Mouse (Mus musculus): Measurements from ENCODE around the gene Cel. TPM values are rescaled to one million over a fixed set of nuclear protein-coding genes. Genes with fewer than 3 reads are reported as not detected.

The Cel gene
- total and polyA plus RNA-seq, 3 experiments: not detected

GRCm38 (mm10) chr2:28576815-28577214 is 13.6 kb upstream of the Cel start:
- Histone ChIP-seq H3K36me3 (ENCODE audit: control insufficient read depth in 1 of 2, insufficient read depth in 2 of 2, low read length in 2 of 2) (peaks cover 1 to 5% of the 10 kb centered on the region in 2 experiments; a peak in 3 of 4 replicates), H3K27ac (ENCODE audit: control insufficient read depth, low read depth, low read length) (no peak overlapping the region), H3K9me3 (replicated peaks; ENCODE audit: insufficient read depth, low read length) (no peaks in the 10 kb centered on the region), H3K4me1 (ENCODE audit: control insufficient read depth in 1 of 2, insufficient read depth in 2 of 2, low read length in 2 of 2) (no peaks in the 10 kb centered on the region), H3K9ac (ENCODE audit: control insufficient read depth, low read depth, low read length, poor library complexity, severe bottlenecking) (no peak overlapping the region), H3K79me2 (ENCODE audit: control insufficient read depth, insufficient read depth, low read length, poor library complexity) (peaks cover 2% of the 10 kb centered on the region; the same call in 1 of the 2 replicates), H3K27me3 (ENCODE audit: control insufficient read depth in 1 of 2, insufficient read depth in 2 of 2, low read length in 2 of 2) (no peaks in the 10 kb centered on the region), H3K4me3 (ENCODE audit: control insufficient read depth in 1 of 2, insufficient read depth in 1 of 2, low read depth in 2 of 2, low read length in 2 of 2) (no peak overlapping the region)
- TF ChIP-seq HCFC1 (IDR thresholded peaks at IDR 0.05; ENCODE audit: low read depth, low read length) (no peak), MAZ (IDR thresholded peaks at IDR 0.05; ENCODE audit: low read depth, low read length) (no peak), MXI1 (IDR thresholded peaks at IDR 0.05; ENCODE audit: low read depth, low read length) (no peak), GATA1 (IDR thresholded peaks at IDR 0.05; ENCODE audit: low read depth, low read length) (no peak), MAFK (IDR thresholded peaks at IDR 0.05; ENCODE audit: borderline replicate concordance, low read depth, low read length) (no peak), RAD21 (IDR thresholded peaks at IDR 0.05; ENCODE audit: low read depth, low read length) (no peak), TBP (IDR thresholded peaks at IDR 0.05; ENCODE audit: low read depth, low read length) (no peak), EP300 (IDR thresholded peaks at IDR 0.05; ENCODE audit: low read depth in 1 of 2, low read length in 2 of 2) (no peak), POLR2AphosphoS5 (IDR thresholded peaks at IDR 0.05; ENCODE audit: borderline replicate concordance, low read depth, low read length) (no peak), MYB (IDR thresholded peaks at IDR 0.05; ENCODE audit: low read depth, low read length) (no peak)
- no peak for DNase-seq (ENCODE audit: low read depth, low spot score)

- Histone ChIP-seq H3K9ac (ENCODE audit: control insufficient read depth, low read depth, low read length, poor library complexity, severe bottlenecking) (no peak overlapping the region), H3K9me3 (replicated peaks; ENCODE audit: insufficient read depth, low read length) (no peaks in the 10 kb centered on the region), H3K4me1 (ENCODE audit: control insufficient read depth in 1 of 2, insufficient read depth in 2 of 2, low read length in 2 of 2) (no peaks in the 10 kb centered on the region), H3K27me3 (ENCODE audit: control insufficient read depth in 1 of 2, insufficient read depth in 2 of 2, low read length in 2 of 2) (no peaks in the 10 kb centered on the region), H3K27ac (ENCODE audit: control insufficient read depth, low read depth, low read length) (no peak overlapping the region), H3K4me3 (ENCODE audit: control insufficient read depth in 1 of 2, insufficient read depth in 1 of 2, low read depth in 2 of 2, low read length in 2 of 2) (no peak overlapping the region), H3K36me3 (ENCODE audit: control insufficient read depth in 1 of 2, insufficient read depth in 2 of 2, low read length in 2 of 2) (peaks cover 0 to 9% of the 10 kb centered on the region in 2 experiments; a peak in 1 of 4 replicates), H3K79me2 (ENCODE audit: control insufficient read depth, insufficient read depth, low read length, poor library complexity) (no peaks in the 10 kb centered on the region)
- TF ChIP-seq POLR2AphosphoS5 (IDR thresholded peaks at IDR 0.05; ENCODE audit: borderline replicate concordance, low read depth, low read length): no peak
- no peak for TF ChIP-seq E2F4 (IDR thresholded peaks at IDR 0.05; ENCODE audit: borderline replicate concordance, low read depth, low read length)
- TF ChIP-seq GABPA (IDR thresholded peaks at IDR 0.05; ENCODE audit: low read depth, low read length): no peak
- no peak for TF ChIP-seq MYB (IDR thresholded peaks at IDR 0.05; ENCODE audit: low read depth, low read length)
- no peak for TF ChIP-seq NELFE (IDR thresholded peaks at IDR 0.05; ENCODE audit: low read depth, low read length)
- no peak for TF ChIP-seq EP300 (IDR thresholded peaks at IDR 0.05; ENCODE audit: low read depth in 1 of 2, low read length in 2 of 2)
- no peak for TF ChIP-seq TCF12 (IDR thresholded peaks at IDR 0.05; ENCODE audit: low read depth, low read length)
- TF ChIP-seq USF1 (IDR thresholded peaks at IDR 0.05; ENCODE audit: low read depth, low read length): no peak
- TF ChIP-seq RCOR1 (IDR thresholded peaks at IDR 0.05; ENCODE audit: low read depth, low read length): no peak
- TF ChIP-seq HCFC1 (IDR thresholded peaks at IDR 0.05; ENCODE audit: low read depth, low read length): no peak
- no peak for TF ChIP-seq ZKSCAN1 (IDR thresholded peaks at IDR 0.05; ENCODE audit: low read depth, low read length)
- no peak for TF ChIP-seq NRF1 (IDR thresholded peaks at IDR 0.05; ENCODE audit: insufficient read depth, low read depth, low read length, poor library complexity, severe bottlenecking)
- no peak for TF ChIP-seq CTCF (IDR thresholded peaks at IDR 0.05 in 2 of 3, conservative IDR thresholded peaks at IDR 0.05 in 1 of 3; ENCODE audit: control insufficient read depth in 1 of 3, insufficient read depth in 1 of 3, low read depth in 2 of 3, low read length in 3 of 3, poor library complexity in 1 of 3, severe bottlenecking in 1 of 3)
- no peak for TF ChIP-seq MAZ (IDR thresholded peaks at IDR 0.05; ENCODE audit: low read depth, low read length)
- TF ChIP-seq CHD1 (IDR thresholded peaks at IDR 0.05; ENCODE audit: low read depth, low read length): no peak
- no peak for DNase-seq (ENCODE audit: low read depth, low spot score)
These were observed 12.1 kb upstream of the Cel start for GRCm38 (mm10) chr2:28575341-28575740.
